Mouse (Mus musculus) kidney, postnatal 0 days (tissue): ENCODE measurements around the gene Slc25a48. TPM values are rescaled to one million over a fixed set of nuclear protein-coding genes. Genes with fewer than 3 reads are reported as not detected.

Experiments used
- ATAC-seq: fragments of 200-750 bp; cut with Nextera tagmentation; replicated peaks from 2 replicates; pipeline ENCODE4 v1.8.0; 2017; ENCODE audit warnings: low read depth, moderate number of reproducible peaks, moderate TSS enrichment, moderate library complexity; ENCODE audit not compliant: low FRiP score
- DNase-seq: peaks from one replicate; pipeline ENCODE4 v3.0.0-alpha.2; 2016; ENCODE audit warnings: low spot score
- H3K27ac ChIP-seq: fragments of 300-500 bp; sonication (generic); 2 replicates; pipeline ENCODE4 v1.5.1; 2014; ENCODE audit warnings: mild to moderate bottlenecking
- H3K27me3 ChIP-seq: fragments of 300-500 bp; sonication (generic); 2 replicates; pipeline ENCODE4 v1.6.1; 2014; ENCODE audit warnings: low read length, mixed read lengths; ENCODE audit not compliant: insufficient read depth
- H3K36me3 ChIP-seq: fragments of 300-500 bp; sonication (generic); 2 replicates; pipeline ENCODE4 v1.6.1; 2014; ENCODE audit warnings: low read length, mixed read lengths; ENCODE audit not compliant: insufficient read depth
- H3K4me1 ChIP-seq: fragments of 300-500 bp; sonication (generic); replicated peaks from 2 replicates; pipeline ENCODE4 v1.6.1; 2014; ENCODE audit warnings: antibody characterized with exemption, low read length, mixed read lengths; ENCODE audit not compliant: insufficient read depth
- H3K4me2 ChIP-seq: fragments of 300-500 bp; sonication (generic); 2 replicates; pipeline ENCODE4 v1.6.1; 2014; ENCODE audit warnings: mild to moderate bottlenecking, low read length, moderate library complexity, mixed read lengths
- H3K4me3 ChIP-seq: fragments of 300-500 bp; sonication (generic); replicated peaks from 2 replicates; pipeline ENCODE4 v1.5.1; 2014; ENCODE audit warnings: low read depth, low read length
- H3K9ac ChIP-seq: fragments of 300-500 bp; sonication (generic); 2 replicates; pipeline ENCODE4 v1.6.1; 2014; ENCODE audit warnings: low read depth, low read length
- H3K9me3 ChIP-seq: fragments of 300-500 bp; sonication (generic); replicated peaks from 2 replicates; pipeline ENCODE4 v1.6.1; 2016; ENCODE audit warnings: low read length, inconsistent platforms, mixed read lengths
- CTCF ChIP-seq: IDR thresholded peaks from 2 replicates; pipeline ENCODE4 v1.5.1; 2016; ENCODE audit warnings: antibody characterized with exemption, low read depth, mild to moderate bottlenecking, moderate library complexity
- WGBS: fragments of 180-500 bp; shearing (Covaris S2); extraction: QIAGEN DNeasy Blood & Tissue Kit; methylation state at CpG from one replicate; pipeline ENCODE4 v1.1.7; 2014; 5-methylcytosine and 5-hydroxymethylcytosine counted together
- polyA plus RNA-seq: library from polyadenylated mRNA; unstranded; fragments of >200 nt; fragmentation: Nextera tagmentation; extraction: Ambion mirVana; gene quantifications from 2 replicates; pipeline ENCODE4 v1.2.1, GENCODE M21; 2015

Slc25a48 gene
- 0.79 and 0.94 TPM in 2 replicates for polyA plus RNA-seq

GRCm38 (mm10) chr13:56438211-56439075, at the start of gene Slc25a48:
Slc25a48 (plus strand) TSS chr13:56438355.
- Histone ChIP-seq H3K9me3 (no peaks in the 10 kb centered on the region), H3K27me3 (peaks cover 27% of the 10 kb centered on the region), H3K4me2 (peak within 1 kb of the TSS; percentile 55), H3K9ac (0 out of 2 replicates have a peak within 1 kb of the TSS, but pooled peaks have one; percentile 23), H3K4me3 (peak within 1 kb of the TSS; percentile 26), H3K36me3 (no peaks in the 10 kb centered on the region), H3K4me1 (0 out of 2 replicates have a peak, but pooled peaks cover 11% of the 10 kb centered on the region), H3K27ac (no peak within 1 kb of the TSS)
- 1% methylated on average over 51 of the region's 51 CpGs for WGBS
- TF ChIP-seq CTCF: no peak
- ATAC-seq (peak; percentile 47), DNase-seq (peak; percentile 26)

- H3K27me3 ChIP-seq: no peaks in the 10 kb centered on the region
- no peak overlapping the region for H3K4me3 ChIP-seq
- 33% methylated on average over 5 of the region's 5 CpGs for WGBS
- H3K4me1 ChIP-seq: no peaks in the 10 kb centered on the region
- H3K9me3 ChIP-seq: no peaks in the 10 kb centered on the region
- TF ChIP-seq CTCF: no peak
- H3K36me3 ChIP-seq: no peaks in the 10 kb centered on the region
- peak; percentile 81 for ATAC-seq
- DNase-seq: peak; percentile 73
- no peak overlapping the region for H3K4me2 ChIP-seq
- H3K9ac ChIP-seq: no peak overlapping the region
- H3K27ac ChIP-seq: no peak overlapping the region
These were observed 40.6 kb upstream of the Slc25a48 start for GRCm38 (mm10) chr13:56397572-56397971.

- Histone ChIP-seq H3K4me2 (no peak overlapping the region), H3K9me3 (no peaks in the 10 kb centered on the region), H3K36me3 (no peaks in the 10 kb centered on the region), H3K27ac (no peak overlapping the region), H3K9ac (no peak overlapping the region), H3K27me3 (no peaks in the 10 kb centered on the region), H3K4me3 (no peak overlapping the region), H3K4me1 (no peaks in the 10 kb centered on the region)
- DNase-seq: no peak
- 74% methylated on average over 4 of the region's 4 CpGs for WGBS
- no peak for TF ChIP-seq CTCF
- ATAC-seq: no peak
These were observed 37.0 kb upstream of the Slc25a48 start for GRCm38 (mm10) chr13:56401186-56401585.

- H3K4me3 ChIP-seq: no peak overlapping the region
- no peak overlapping the region for H3K27ac ChIP-seq
- no peak overlapping the region for H3K4me2 ChIP-seq
- 86% methylated on average over 8 of the region's 8 CpGs for WGBS
- H3K9ac ChIP-seq: no peak overlapping the region
- DNase-seq (no peak), ATAC-seq (no peak)
- H3K4me1 ChIP-seq: no peaks in the 10 kb centered on the region
- no peaks in the 10 kb centered on the region for H3K36me3 ChIP-seq
- no peaks in the 10 kb centered on the region for H3K9me3 ChIP-seq
- H3K27me3 ChIP-seq: no peaks in the 10 kb centered on the region
- TF ChIP-seq CTCF: no peak
These were observed 34.6 kb upstream of the Slc25a48 start for GRCm38 (mm10) chr13:56403381-56404086.

- Histone ChIP-seq H3K27ac (no peak overlapping the region), H3K36me3 (no peaks in the 10 kb centered on the region), H3K4me1 (no peaks in the 10 kb centered on the region), H3K4me3 (no peak overlapping the region), H3K4me2 (no peak overlapping the region), H3K27me3 (no peaks in the 10 kb centered on the region), H3K9ac (no peak overlapping the region), H3K9me3 (no peaks in the 10 kb centered on the region)
- no peak for TF ChIP-seq CTCF
- ATAC-seq (no peak), DNase-seq (no peak)
- WGBS: 66% methylated on average over 6 of the region's 6 CpGs
These were observed 33.5 kb upstream of the Slc25a48 start for GRCm38 (mm10) chr13:56404511-56405140.

- no peak for ATAC-seq
- H3K9ac ChIP-seq: no peak overlapping the region
- 69% methylated on average over 9 of the region's 9 CpGs for whole genome bisulfite sequencing
These were observed 25.8 kb upstream of the Slc25a48 start for GRCm38 (mm10) chr13:56412286-56412873.

More at GRCm38 (mm10) chr13:56412286-56412873, 25.8 kb upstream of the Slc25a48 start:
- H3K9me3 ChIP-seq: peaks cover 9% of the 10 kb centered on the region; the same call in 1 of the 2 replicates
- no peaks in the 10 kb centered on the region for H3K4me1 ChIP-seq
- H3K36me3 ChIP-seq: no peaks in the 10 kb centered on the region
- no peak overlapping the region for H3K27ac ChIP-seq
- no peak overlapping the region for H3K4me2 ChIP-seq
- no peak overlapping the region for H3K4me3 ChIP-seq
- DNase-seq: no peak
- no peaks in the 10 kb centered on the region for H3K27me3 ChIP-seq
- no peak for TF ChIP-seq CTCF
